Mouse (Mus musculus) ES-CJ7 (cell line): Measurements from ENCODE around the gene Brd4.

Source experiments
- DNase-seq: peaks from one replicate; pipeline ENCODE4 v3.0.0; 2011; ENCODE audit warnings: low read depth, low spot score

Gene Brd4

DNA sequence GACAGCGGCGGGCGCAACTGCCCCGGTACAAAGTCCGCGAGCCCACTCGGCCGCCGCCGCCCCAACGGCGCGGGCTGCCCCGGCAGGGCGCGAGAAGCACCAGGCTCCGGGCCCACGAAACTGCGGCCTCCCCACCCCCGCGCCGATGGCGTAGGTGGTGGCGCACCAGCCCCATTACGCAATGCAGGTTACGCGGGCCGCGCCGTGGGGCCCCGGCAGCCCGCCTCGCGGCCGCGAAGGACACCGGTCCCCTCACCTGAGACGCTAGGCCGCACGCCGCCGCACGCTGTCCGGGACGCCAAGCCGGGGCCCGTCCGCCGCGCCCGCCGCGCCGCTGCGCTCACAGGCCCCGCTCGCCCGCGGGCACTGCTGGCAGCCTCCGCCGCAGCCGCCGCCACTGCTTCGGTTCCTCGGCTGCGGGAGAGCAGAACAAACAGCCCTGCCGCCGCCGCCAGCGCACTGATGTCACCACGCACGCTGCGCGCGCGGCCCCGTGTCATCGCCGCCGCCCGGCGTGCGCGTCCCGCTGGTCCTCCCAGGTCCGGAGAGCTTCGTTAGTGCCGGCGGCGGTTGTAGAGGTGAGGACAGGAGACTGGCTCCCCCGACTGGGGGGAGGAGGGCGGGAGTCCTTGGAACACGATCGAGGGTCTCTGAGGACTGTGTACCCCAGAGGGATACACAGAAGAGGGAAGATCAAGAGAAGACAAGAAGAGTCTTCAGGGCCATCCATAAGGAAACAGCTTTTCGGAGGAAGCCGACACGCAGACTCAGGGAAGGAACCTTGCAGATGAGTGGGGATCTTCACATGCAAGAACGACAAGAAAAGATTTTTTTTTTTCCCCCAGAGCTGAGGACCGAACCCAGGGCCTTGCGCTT is at the start of gene Brd4:
Brd4 (minus strand) TSS at position 461 of the 876 bp plus-strand sequence.
- DNase-seq: peak; percentile 88

GRCm38 (mm10) chr17:32333675-32334303 is 49.3 kb upstream of the Brd4 start:
- DNase-seq: no peak

GRCm38 (mm10) chr17:32327501-32327900 is 43.0 kb upstream of the Brd4 start:
- no peak for DNase-seq

- DNase-seq: no peak
These were observed 38.3 kb upstream of the Brd4 start for GRCm38 (mm10) chr17:32322809-32323208.

DNA sequence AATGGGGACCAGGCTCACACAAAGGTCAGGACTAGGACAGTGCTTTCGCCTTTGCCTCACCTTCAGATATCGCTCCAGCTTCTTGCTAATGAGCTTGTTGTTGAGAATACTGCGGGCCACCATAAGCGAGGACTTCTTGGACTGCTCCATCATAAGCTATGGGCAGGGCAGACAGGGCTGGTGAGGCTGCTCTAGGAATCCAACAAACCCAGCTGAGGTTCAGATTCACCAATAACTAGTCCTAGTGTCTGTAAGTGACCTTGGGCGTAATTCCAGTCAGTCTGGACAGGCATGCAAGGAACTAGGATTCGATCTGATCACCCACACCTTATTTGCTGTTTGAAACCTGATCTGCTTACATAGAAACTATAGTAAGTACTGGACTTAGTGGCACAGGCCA is 37.3 kb upstream of the Brd4 start:
- DNase-seq: no peak

- DNase-seq: no peak
These were observed 36.8 kb upstream of the Brd4 start for GRCm38 (mm10) chr17:32321390-32321734.

GRCm38 (mm10) chr17:32320597-32321389 is 36.3 kb upstream of the Brd4 start, which contains the start of gene Akap8:
TSS of gene Akap8 (minus strand) at chr17:32321238.
- peak; percentile 99 for DNase-seq

DNA sequence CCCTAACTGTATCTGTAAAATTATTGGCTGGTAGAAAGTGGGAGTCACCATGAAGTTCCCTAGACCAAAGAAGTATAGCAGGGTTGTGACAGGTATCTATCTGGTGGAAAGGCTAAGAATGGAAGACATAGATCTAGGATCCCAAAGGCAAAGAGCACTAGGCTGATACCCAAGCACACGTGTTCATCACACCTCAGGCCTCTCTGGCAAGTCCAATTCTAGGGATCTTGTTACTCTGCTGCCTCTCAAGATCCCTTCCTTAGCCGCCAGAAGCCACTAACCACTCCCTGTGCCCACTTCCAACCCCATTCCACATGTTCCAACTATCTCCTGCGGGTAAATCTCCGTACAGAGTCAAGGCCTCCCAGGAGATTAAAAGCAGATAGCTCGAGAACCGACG is 35.4 kb upstream of the Brd4 start:
- DNase-seq: peak; percentile 25

- no peak for DNase-seq
These were observed 33.2 kb upstream of the Brd4 start for GRCm38 (mm10) chr17:32317708-32318107.

- DNase-seq: no peak
These were observed 32.5 kb upstream of the Brd4 start for GRCm38 (mm10) chr17:32317032-32317431.

DNA sequence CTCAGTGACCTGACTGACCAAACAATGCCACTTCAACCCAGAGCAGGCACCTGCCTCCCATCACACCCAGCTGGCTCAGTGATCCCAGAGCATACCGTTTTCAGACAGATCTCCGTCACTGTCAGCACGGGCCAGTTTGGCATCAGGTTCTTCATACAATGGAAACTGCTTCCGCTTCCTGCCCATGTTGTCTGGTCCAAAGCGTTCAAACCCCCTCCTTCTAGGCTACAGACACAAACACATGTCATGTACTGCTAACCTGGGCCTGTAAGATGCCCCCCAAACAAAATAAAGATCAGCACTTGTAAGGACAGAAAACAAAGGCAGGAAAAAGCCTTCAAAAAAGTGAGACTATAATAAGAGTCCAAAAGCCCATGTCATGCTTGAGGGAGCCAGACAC is 31.0 kb upstream of the Brd4 start:
- DNase-seq: no peak

- no peak for DNase-seq
These were observed 29.4 kb upstream of the Brd4 start for GRCm38 (mm10) chr17:32313892-32314291.

DNA sequence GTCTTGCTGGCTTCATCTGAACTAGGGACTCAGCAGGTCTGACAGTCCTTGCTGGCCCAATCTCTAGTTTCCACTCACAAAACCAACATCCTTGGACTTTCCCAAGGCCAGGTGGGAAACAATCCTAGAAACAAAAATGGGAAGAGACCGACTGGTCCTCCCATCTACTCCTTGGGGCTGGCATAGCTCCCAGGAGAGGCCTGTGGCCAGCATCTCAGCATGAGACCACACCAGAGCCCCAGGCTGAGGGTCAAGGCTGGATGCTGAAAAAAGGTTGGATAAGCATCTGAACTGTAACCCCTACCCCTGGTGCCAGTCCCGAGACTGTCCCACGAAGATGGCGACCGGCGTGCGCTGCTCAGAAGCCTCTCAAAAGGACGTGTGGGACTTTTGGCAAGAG is 28.3 kb upstream of the Brd4 start:
- no peak for DNase-seq

- no peak for DNase-seq
These were observed 23.4 kb upstream of the Brd4 start for GRCm38 (mm10) chr17:32307963-32308362.

DNA sequence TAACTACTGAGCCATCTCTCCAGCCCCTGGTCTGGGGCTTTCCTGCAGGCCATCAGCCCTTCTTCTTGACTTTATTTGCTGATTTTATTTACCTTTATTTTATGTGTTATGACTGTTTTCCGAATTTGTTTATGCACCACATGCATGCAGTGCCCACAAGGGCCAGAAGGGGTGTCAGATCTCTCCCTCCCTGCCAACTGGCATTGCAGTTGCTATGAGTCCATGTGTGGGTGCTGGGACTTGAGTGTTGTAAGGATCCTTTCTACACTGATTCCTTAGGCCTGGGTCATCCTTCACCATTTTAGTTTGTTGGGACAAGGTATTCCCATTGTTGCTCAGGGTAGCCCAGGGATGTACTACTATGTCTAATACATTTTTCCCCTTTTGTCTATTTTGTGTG is 13.6 kb upstream of the Brd4 start:
- DNase-seq: peak; percentile 54

DNA sequence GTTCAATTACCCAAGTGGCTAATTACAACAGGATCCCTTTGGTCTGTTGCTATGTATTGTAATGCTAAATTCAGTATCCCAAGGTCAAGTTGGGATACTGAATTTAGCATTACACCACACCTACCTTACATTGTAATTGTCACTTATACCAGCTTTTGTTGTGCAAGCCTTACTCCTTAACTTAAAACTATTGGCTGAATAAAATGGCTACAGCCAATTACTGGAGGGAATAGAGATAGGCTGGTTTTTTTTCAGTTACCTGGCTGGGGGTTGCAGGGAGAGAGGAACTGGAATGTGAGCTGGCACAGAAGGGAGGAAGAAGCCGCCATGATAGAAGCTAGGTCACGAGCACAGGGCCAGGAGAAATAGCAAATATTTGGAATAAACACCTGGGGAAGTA is 11.4 kb upstream of the Brd4 start:
- peak; percentile 97 for DNase-seq

GRCm38 (mm10) chr17:32295160-32295559 is 10.6 kb upstream of the Brd4 start:
- DNase-seq: no peak

DNA sequence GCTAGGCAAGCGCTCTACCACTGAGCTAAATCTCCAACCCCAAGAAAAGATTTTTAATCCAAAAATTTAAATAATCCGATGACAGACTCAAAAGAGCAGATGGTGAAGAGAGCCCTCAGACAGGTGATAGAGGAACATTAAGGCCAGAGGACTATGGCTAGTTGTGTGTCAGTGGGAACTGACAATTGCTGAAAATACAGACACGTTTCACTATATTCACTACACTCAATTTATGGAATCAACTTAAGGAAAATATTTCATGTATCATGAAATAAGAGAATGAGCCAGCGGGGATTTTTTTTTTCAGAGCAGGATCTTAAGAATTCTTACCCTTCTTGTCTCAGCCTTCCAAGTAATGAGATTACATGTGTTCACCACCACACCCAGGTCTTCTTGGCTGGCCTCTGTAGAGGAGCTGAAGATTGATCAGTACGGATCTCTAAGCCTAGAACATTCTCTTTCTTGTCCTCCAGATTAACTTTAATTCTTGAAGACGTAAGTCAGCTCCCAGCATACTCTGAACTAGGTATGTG is 682 bp upstream of the Brd4 start:
- no peak for DNase-seq

DNA sequence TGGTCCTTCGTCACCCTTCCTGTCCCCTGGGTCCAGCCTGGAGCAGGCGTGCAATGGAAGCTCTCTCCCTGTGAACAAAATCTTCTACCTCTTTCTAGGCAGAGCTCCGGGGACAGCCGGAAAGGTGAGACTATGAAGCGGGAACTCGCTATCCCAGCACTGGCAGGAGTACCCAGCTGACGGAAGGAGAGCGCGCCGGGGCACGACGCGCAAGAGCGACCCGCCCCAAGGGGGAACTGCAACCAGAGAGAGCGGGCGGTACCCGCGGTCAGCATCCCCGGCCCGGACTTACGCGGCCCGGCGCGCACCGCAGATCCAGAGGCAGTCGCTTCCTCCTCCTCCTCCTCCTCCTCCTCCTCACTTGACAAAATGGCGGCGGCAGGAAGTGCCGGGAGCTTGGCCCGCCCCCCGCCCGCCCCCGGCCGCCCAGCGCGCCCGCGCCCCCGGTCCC is 726 bp downstream of the Brd4 start:
- DNase-seq: peak; percentile 42

DNA sequence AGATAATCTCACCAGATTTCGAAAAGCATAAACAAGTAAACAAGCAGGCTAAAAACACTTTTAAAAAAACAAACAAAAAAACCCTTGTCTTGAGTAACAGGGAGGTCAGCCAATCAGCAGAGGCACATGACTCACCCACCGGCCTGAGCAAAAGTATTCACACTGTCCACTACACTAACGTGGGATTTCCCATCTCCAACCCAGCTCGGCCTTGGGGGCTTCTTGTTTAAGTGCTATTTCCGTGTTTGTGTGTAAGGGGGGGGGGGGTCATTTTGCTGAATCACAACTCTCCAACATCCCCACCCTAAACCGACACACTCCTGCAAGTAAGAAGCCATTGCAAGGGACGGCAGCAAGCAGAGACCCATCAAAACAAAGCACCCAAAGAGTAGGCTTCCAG is 1.2 kb downstream of the Brd4 start:
- peak; percentile 43 for DNase-seq

- no peak for DNase-seq
These were observed 2.8 kb downstream of the Brd4 start for GRCm38 (mm10) chr17:32281611-32282310.
